Mouse (Mus musculus): ENCODE results near the gene Ndc1. TPM values are rescaled to one million over a fixed set of nuclear protein-coding genes. Genes with fewer than 3 reads are reported as not detected.
A peak's percentile ranks its signal among the peaks of the same experiment; 100 is the strongest.

Gene Ndc1
- polyA plus RNA-seq, 1 experiment from 2014 or later = 17.1 TPM

- Histone ChIP-seq H3K36me3 (peaks cover 69% of the 10 kb centered on the region), H3K9me3 (no peaks in the 10 kb centered on the region), H3K4me2 (no peak overlapping the region), H3K27ac (replicated peaks) (no peak overlapping the region), H3K4me3 (no peak overlapping the region), H3K9ac (no peak overlapping the region), H3K27me3 (no peaks in the 10 kb centered on the region), H3K4me1 (replicated peaks) (no peaks in the 10 kb centered on the region)
- ATAC-seq (ENCODE audit: low read depth) = no peak
- WGBS = 88% methylated on average over 4 of the region's 4 CpGs
Observed at GRCm38 (mm10) chr4:107374677-107375076, 7.1 kb downstream of the Ndc1 start.

- Histone ChIP-seq H3K4me1 (replicated peaks) (no peaks in the 10 kb centered on the region), H3K4me2 (no peak overlapping the region), H3K9ac (no peak overlapping the region), H3K36me3 (peaks cover 71% of the 10 kb centered on the region), H3K27me3 (no peaks in the 10 kb centered on the region), H3K27ac (replicated peaks) (no peak overlapping the region), H3K4me3 (no peak overlapping the region), H3K9me3 (no peaks in the 10 kb centered on the region)
- ATAC-seq (ENCODE audit: low read depth) = no peak
- WGBS = 86% methylated on average over 6 of the region's 6 CpGs
Observed at GRCm38 (mm10) chr4:107378954-107379353, 11.4 kb downstream of the Ndc1 start.

GRCm38 (mm10) chr4:107380871-107381270 is 13.3 kb downstream of the Ndc1 start:
- no peak for ATAC-seq (ENCODE audit: low read depth)
- Histone ChIP-seq H3K4me2 (no peak overlapping the region), H3K9me3 (no peaks in the 10 kb centered on the region), H3K27me3 (no peaks in the 10 kb centered on the region), H3K4me3 (no peak overlapping the region), H3K36me3 (peaks cover 62% of the 10 kb centered on the region), H3K9ac (no peak overlapping the region), H3K27ac (replicated peaks) (no peak overlapping the region), H3K4me1 (replicated peaks) (no peaks in the 10 kb centered on the region)
- WGBS = 81% methylated on average over 7 of the region's 7 CpGs

- Histone ChIP-seq H3K9ac (no peak overlapping the region), H3K27ac (replicated peaks) (no peak overlapping the region), H3K27me3 (no peaks in the 10 kb centered on the region), H3K36me3 (peaks cover 71% of the 10 kb centered on the region), H3K4me3 (no peak overlapping the region), H3K4me2 (no peak overlapping the region), H3K4me1 (replicated peaks) (no peaks in the 10 kb centered on the region), H3K9me3 (no peaks in the 10 kb centered on the region)
- ATAC-seq (ENCODE audit: low read depth) = no peak
- WGBS = 92% methylated on average over 4 of the region's 4 CpGs
Observed at GRCm38 (mm10) chr4:107387038-107387437, 19.5 kb downstream of the Ndc1 start.

GRCm38 (mm10) chr4:107387465-107387864 is 19.9 kb downstream of the Ndc1 start:
- no peak overlapping the region for H3K9ac ChIP-seq
- no peak overlapping the region for H3K4me2 ChIP-seq
- WGBS = 92% methylated on average over 8 of the region's 8 CpGs
- H3K4me1 ChIP-seq (replicated peaks) = no peaks in the 10 kb centered on the region
- H3K36me3 ChIP-seq = peaks cover 69% of the 10 kb centered on the region
- no peaks in the 10 kb centered on the region for H3K9me3 ChIP-seq
- no peak overlapping the region for H3K27ac ChIP-seq (replicated peaks)
- H3K27me3 ChIP-seq = no peaks in the 10 kb centered on the region
- H3K4me3 ChIP-seq = no peak overlapping the region
- ATAC-seq (ENCODE audit: low read depth) = no peak

- Histone ChIP-seq H3K27ac (replicated peaks) (no peak overlapping the region), H3K4me2 (no peak overlapping the region), H3K27me3 (no peaks in the 10 kb centered on the region), H3K4me3 (no peak overlapping the region), H3K9ac (no peak overlapping the region), H3K4me1 (replicated peaks) (no peaks in the 10 kb centered on the region), H3K36me3 (peaks cover 63% of the 10 kb centered on the region), H3K9me3 (no peaks in the 10 kb centered on the region)
- ATAC-seq (ENCODE audit: low read depth) = no peak
- 97% methylated on average over 2 of the region's 2 CpGs for WGBS
Observed at GRCm38 (mm10) chr4:107388291-107388690, 20.7 kb downstream of the Ndc1 start.

- Histone ChIP-seq H3K9me3 (no peaks in the 10 kb centered on the region), H3K4me2 (no peak overlapping the region), H3K9ac (no peak overlapping the region), H3K4me3 (no peak overlapping the region), H3K27ac (replicated peaks) (no peak overlapping the region), H3K27me3 (no peaks in the 10 kb centered on the region), H3K36me3 (peaks cover 68% of the 10 kb centered on the region), H3K4me1 (replicated peaks) (no peaks in the 10 kb centered on the region)
- ATAC-seq (ENCODE audit: low read depth) = no peak
- WGBS = 97% methylated on average over 3 of the region's 3 CpGs
Observed at GRCm38 (mm10) chr4:107389345-107389744, 21.8 kb downstream of the Ndc1 start.

GRCm38 (mm10) chr4:107393771-107394170 is 26.2 kb downstream of the Ndc1 start:
- H3K9me3 ChIP-seq = no peaks in the 10 kb centered on the region
- no peaks in the 10 kb centered on the region for H3K4me1 ChIP-seq (replicated peaks)
- 93% methylated on average over 2 of the region's 2 CpGs for WGBS
- H3K27me3 ChIP-seq = no peaks in the 10 kb centered on the region
- peaks cover 61% of the 10 kb centered on the region for H3K36me3 ChIP-seq
- no peak overlapping the region for H3K4me3 ChIP-seq
- no peak for ATAC-seq (ENCODE audit: low read depth)
- H3K9ac ChIP-seq = no peak overlapping the region
- no peak overlapping the region for H3K4me2 ChIP-seq
- H3K27ac ChIP-seq (replicated peaks) = no peak overlapping the region

- 83% methylated on average over 4 of the region's 4 CpGs for WGBS
- Histone ChIP-seq H3K9ac (no peak overlapping the region), H3K36me3 (no peaks in the 10 kb centered on the region), H3K27ac (replicated peaks) (no peak overlapping the region), H3K4me1 (replicated peaks) (peaks cover 8% of the 10 kb centered on the region), H3K27me3 (no peaks in the 10 kb centered on the region), H3K4me3 (no peak overlapping the region), H3K4me2 (no peak overlapping the region), H3K9me3 (no peaks in the 10 kb centered on the region)
- no peak for ATAC-seq (ENCODE audit: low read depth)
Observed at GRCm38 (mm10) chr4:107420202-107420601, 52.6 kb downstream of the Ndc1 start.

GRCm38 (mm10) chr4:107421711-107422110 is 54.1 kb downstream of the Ndc1 start:
- Histone ChIP-seq H3K9me3 (no peaks in the 10 kb centered on the region), H3K27ac (replicated peaks) (no peak overlapping the region), H3K4me3 (no peak overlapping the region), H3K4me2 (peak overlapping the region; percentile 48), H3K9ac (no peak overlapping the region; the same call in 1 of the 2 replicates), H3K27me3 (no peaks in the 10 kb centered on the region; the same call in 1 of the 2 replicates), H3K36me3 (no peaks in the 10 kb centered on the region), H3K4me1 (replicated peaks) (peaks cover 8% of the 10 kb centered on the region)
- no peak for ATAC-seq (ENCODE audit: low read depth)
- WGBS = 5% methylated on average over 14 of the region's 14 CpGs

- H3K9ac ChIP-seq = no peak overlapping the region
- no peaks in the 10 kb centered on the region; the same call in 1 of the 2 replicates for H3K27me3 ChIP-seq
- H3K27ac ChIP-seq (replicated peaks) = no peak overlapping the region
- peaks cover 8% of the 10 kb centered on the region for H3K4me1 ChIP-seq (replicated peaks)
- ATAC-seq (ENCODE audit: low read depth) = peak; percentile 56
- no peaks in the 10 kb centered on the region for H3K9me3 ChIP-seq
- 18% methylated on average over 6 of the region's 6 CpGs for WGBS
- H3K4me2 ChIP-seq = peak overlapping the region; percentile 48; the same call in 1 of the 2 replicates
- H3K36me3 ChIP-seq = no peaks in the 10 kb centered on the region
- H3K4me3 ChIP-seq = no peak overlapping the region
Observed at GRCm38 (mm10) chr4:107422176-107422575, 54.6 kb downstream of the Ndc1 start.

GRCm38 (mm10) chr4:107425616-107426015 is 58.0 kb downstream of the Ndc1 start:
- H3K4me2 ChIP-seq = no peak overlapping the region
- WGBS = 94% methylated on average over 12 of the region's 12 CpGs
- peaks cover 8% of the 10 kb centered on the region for H3K4me1 ChIP-seq (replicated peaks)
- H3K4me3 ChIP-seq = no peak overlapping the region
- H3K9ac ChIP-seq = no peak overlapping the region
- H3K27me3 ChIP-seq = peaks cover 3% of the 10 kb centered on the region; the same call in 1 of the 2 replicates
- no peaks in the 10 kb centered on the region for H3K36me3 ChIP-seq
- H3K9me3 ChIP-seq = no peaks in the 10 kb centered on the region
- no peak for ATAC-seq (ENCODE audit: low read depth)
- H3K27ac ChIP-seq (replicated peaks) = no peak overlapping the region

GRCm38 (mm10) chr4:107426631-107427030 is 59.0 kb downstream of the Ndc1 start:
- Histone ChIP-seq H3K4me3 (no peak overlapping the region), H3K9me3 (no peaks in the 10 kb centered on the region), H3K27ac (replicated peaks) (no peak overlapping the region), H3K4me2 (no peak overlapping the region), H3K4me1 (replicated peaks) (peaks cover 3% of the 10 kb centered on the region; the same call in 1 of the 2 replicates), H3K27me3 (peaks cover 3% of the 10 kb centered on the region; the same call in 1 of the 2 replicates), H3K9ac (no peak overlapping the region), H3K36me3 (no peaks in the 10 kb centered on the region)
- WGBS = 81% methylated on average over 9 of the region's 9 CpGs
- no peak for ATAC-seq (ENCODE audit: low read depth)

Data from neural tube, embryonic 13.5 days (tissue).